Mouse (Mus musculus) gastrocnemius, postnatal 4 days (tissue): ENCODE measurements around the gene Gm3543. TPM values are rescaled to one million over a fixed set of nuclear protein-coding genes. Genes with fewer than 3 reads are reported as not detected.
"Not testable (repeated sequence)": the region's sequence is repeated elsewhere in the genome, so short reads cannot be mapped to it uniquely, and the experiment has no call there.

Source experiments
- DNase-seq, 2 experiments: peaks; one replicate each; pipeline ENCODE4 v3.0.0; 2021 to 2022; ENCODE audit warnings: low spot score in 2 of 2, mixed read lengths in 2 of 2
- long read RNA-seq, 2 experiments: library from polyadenylated mRNA; stranded (forward); transcript quantifications; one replicate each; pipeline ENCODE4 v2.0.0; 2021
- total RNA-seq, 2 experiments: library from RNA; stranded (reverse); gene quantifications; 2 replicates each; pipeline ENCODE4 v1.2.3; 2021

The Gm3543 gene
- not detected for total RNA-seq
- long read RNA-seq, experiment 1: 0 reads
- long read RNA-seq, experiment 2: 0 reads

DNA sequence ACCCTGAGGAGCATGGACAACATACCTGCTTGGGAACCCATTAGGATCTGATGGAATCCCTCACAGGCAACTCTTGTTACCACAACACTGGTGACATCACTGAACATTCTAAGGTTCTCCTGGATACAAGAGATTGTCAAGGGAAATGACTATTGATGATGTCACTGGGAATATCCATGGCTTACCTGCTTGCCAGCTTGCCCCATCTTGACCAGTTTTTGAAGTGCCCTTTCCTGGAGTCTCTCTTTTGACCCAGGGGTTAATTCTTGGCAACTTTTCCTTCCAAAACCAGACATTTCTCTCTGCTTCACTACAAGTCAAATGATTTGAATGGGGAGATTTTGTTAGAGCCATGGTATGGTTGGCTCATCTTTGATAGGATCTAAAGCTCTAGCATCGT, at the start of gene Gm3543:
Gm3543 (minus strand) TSS at position 101 of the 400 bp plus-strand sequence.
- not testable (repeated sequence) for DNase-seq

DNA sequence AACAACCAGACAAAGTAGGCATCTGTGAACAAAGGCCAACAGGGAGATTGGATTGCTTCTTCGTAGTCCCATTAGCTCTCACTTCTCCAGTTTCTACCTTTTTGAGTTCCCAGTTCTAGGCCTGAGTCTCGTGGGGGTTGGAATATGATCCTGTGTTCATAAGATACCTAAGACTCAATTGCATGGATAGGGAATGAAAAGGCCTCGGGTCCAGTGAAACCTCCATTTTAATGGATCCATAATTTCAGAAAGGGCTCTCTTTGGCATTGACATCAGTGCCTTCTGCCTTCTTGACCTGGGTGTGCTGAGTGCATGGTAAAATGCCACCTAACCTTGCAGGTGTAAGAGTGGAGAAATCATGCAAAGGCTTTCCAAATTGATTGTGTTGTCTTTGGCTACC, 14.5 kb downstream of the Gm3543 start:
- not testable (repeated sequence) for DNase-seq

DNA sequence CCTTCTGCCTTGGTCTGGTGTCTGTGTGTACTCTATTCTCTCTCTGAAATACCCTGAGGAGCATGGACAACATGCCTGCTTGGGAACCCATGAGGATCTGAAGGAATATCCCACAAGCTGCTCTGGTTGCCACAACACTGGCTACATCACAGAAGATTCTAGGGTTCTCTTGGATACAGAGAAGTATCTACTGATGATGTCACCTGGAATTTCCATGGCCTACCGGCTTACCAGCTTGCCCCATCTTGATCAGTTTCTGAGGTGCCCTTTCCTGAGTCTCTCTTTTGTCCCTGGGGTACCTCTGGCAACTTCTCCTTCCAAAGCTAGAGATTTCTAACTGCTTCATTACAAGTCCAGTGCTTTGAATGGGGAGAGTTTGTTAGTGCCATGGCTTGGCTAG, 15.3 kb downstream of the Gm3543 start, which contains the start of gene Gm6401:
Gm6401 (minus strand) TSS at position 101 of the 400 bp plus-strand sequence.
- not testable (repeated sequence) for DNase-seq

DNA sequence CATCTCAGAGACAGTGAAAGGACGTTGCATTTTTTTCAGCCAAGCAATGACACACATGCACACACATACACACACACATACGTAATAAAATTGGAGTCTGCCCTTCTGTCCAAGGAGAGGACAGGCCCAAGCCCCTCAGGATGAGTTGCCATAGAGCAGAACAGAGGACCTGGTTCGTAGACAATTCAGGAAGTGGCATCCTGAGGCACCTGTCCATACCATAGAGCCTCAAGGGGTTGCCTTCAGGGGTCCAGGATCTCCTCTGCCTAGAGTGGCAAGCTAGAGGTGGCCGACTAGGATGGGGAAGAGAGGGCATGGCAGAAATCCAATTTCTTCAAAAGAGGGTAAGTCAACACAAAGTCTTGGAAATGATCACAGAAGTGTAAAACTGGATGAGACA, 19.0 kb downstream of the Gm3543 start:
- DNase-seq: not testable (repeated sequence)

DNA sequence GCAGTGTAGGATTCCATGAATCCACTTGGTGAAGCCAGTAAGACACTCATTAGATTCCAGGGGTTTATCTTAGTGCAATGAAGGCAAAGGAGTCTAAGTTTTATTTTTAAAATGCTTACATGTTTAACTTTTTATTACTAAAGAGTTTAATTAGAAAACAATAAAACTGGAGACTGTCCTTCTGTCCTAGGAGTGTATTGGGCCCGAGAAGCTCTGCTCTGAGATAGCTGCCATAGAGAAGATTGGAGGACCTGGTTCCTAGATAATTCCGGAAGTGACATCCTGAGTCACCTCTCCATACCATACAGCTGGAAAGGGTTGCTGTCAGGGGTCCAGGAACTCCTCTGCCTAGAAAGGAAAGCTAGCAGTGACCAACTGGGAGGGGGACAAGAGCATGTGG, 39.4 kb downstream of the Gm3543 start, which contains the start of gene 1700024B05Rik:
1700024B05Rik (plus strand) TSS at position 301 of the 400 bp plus-strand sequence.
- DNase-seq: not testable (repeated sequence)

Other genes with a start within 250 kb of the Gm3543 start
- not detected for gene Gm7929, start 232.7 kb downstream of the Gm3543 start, total RNA-seq
- gene Gm47189, start 210.9 kb downstream of the Gm3543 start, total RNA-seq: not detected
- gene Gm7980, start 76.0 kb downstream of the Gm3543 start, total RNA-seq: not detected
- gene 1700049E17Rik1, start 58.4 kb downstream of the Gm3543 start, total RNA-seq: not detected
- not detected for gene 1700024B05Rik, start 39.3 kb downstream of the Gm3543 start, total RNA-seq
- not detected for gene Gm6401, start 15.4 kb downstream of the Gm3543 start, total RNA-seq
- gene Gm7951, start 134.0 kb upstream of the Gm3543 start, total RNA-seq: not detected
- not detected for gene Gm17027, start 179.3 kb upstream of the Gm3543 start, total RNA-seq
- gene Gm3573, start 207.5 kb upstream of the Gm3543 start, total RNA-seq: not detected